Mouse (Mus musculus) heart, embryonic 16.5 days (tissue): ENCODE data around the gene Ostc. TPM values are rescaled to one million over a fixed set of nuclear protein-coding genes. Genes with fewer than 3 reads are reported as not detected.
A peak's percentile ranks its signal among the peaks of the same experiment; 100 is the strongest.

ENCODE experiments used
- ATAC-seq: fragments of 200-750 bp; cut with Nextera tagmentation; replicated peaks from 2 replicates; pipeline ENCODE4 v1.8.0; 2017; ENCODE audit warnings: moderate number of reproducible peaks; ENCODE audit not compliant: insufficient read depth, low FRiP score; ENCODE audit errors: extremely low read depth
- H3K27ac ChIP-seq: fragments of 300-500 bp; sonication (generic); 2 replicates; pipeline ENCODE4 v1.5.1; 2014; ENCODE audit warnings: mild to moderate bottlenecking, low read length, control low read depth, moderate library complexity
- H3K27me3 ChIP-seq: fragments of 300-500 bp; sonication (generic); 2 replicates; pipeline ENCODE4 v1.6.1; 2014; ENCODE audit warnings: low read length, mixed read lengths; ENCODE audit not compliant: control insufficient read depth, insufficient read depth
- H3K36me3 ChIP-seq: fragments of 300-500 bp; sonication (generic); 2 replicates; pipeline ENCODE4 v1.6.1; 2014; ENCODE audit not compliant: control insufficient read depth, insufficient read depth
- H3K4me1 ChIP-seq: fragments of 300-500 bp; sonication (generic); 2 replicates; pipeline ENCODE4 v1.6.1; 2014; ENCODE audit warnings: low read length, mixed read lengths; ENCODE audit not compliant: control insufficient read depth, insufficient read depth
- H3K4me2 ChIP-seq: fragments of 300-500 bp; sonication (generic); 2 replicates; pipeline ENCODE4 v1.6.1; 2014; ENCODE audit warnings: low read depth, mild to moderate bottlenecking, control low read depth, low read length
- H3K4me3 ChIP-seq: fragments of 300-500 bp; sonication (generic); 2 replicates; pipeline ENCODE4 v1.5.1; 2014; ENCODE audit warnings: mild to moderate bottlenecking, control low read depth, low read length
- H3K9ac ChIP-seq: fragments of 300-500 bp; sonication (generic); 2 replicates; pipeline ENCODE4 v1.6.1; 2014; ENCODE audit warnings: low read length, control low read depth
- H3K9me3 ChIP-seq: fragments of 300-500 bp; sonication (generic); replicated peaks from 2 replicates; pipeline ENCODE4 v1.6.1; 2016; ENCODE audit warnings: low read length; ENCODE audit not compliant: control insufficient read depth
- WGBS: fragments of 180-500 bp; shearing (Covaris S2); extraction: QIAGEN DNeasy Blood & Tissue Kit; methylation state at CpG from one replicate; pipeline ENCODE4 v1.1.7; 2014; 5-methylcytosine and 5-hydroxymethylcytosine counted together
- polyA plus RNA-seq: library from polyadenylated mRNA; unstranded; fragments of >200 nt; fragmentation: Nextera tagmentation; extraction: Ambion mirVana; gene quantifications from 2 replicates; pipeline ENCODE4 v1.2.1, GENCODE M21; 2015

Ostc gene
- polyA plus RNA-seq: 214 and 231 TPM in 2 replicates

DNA sequence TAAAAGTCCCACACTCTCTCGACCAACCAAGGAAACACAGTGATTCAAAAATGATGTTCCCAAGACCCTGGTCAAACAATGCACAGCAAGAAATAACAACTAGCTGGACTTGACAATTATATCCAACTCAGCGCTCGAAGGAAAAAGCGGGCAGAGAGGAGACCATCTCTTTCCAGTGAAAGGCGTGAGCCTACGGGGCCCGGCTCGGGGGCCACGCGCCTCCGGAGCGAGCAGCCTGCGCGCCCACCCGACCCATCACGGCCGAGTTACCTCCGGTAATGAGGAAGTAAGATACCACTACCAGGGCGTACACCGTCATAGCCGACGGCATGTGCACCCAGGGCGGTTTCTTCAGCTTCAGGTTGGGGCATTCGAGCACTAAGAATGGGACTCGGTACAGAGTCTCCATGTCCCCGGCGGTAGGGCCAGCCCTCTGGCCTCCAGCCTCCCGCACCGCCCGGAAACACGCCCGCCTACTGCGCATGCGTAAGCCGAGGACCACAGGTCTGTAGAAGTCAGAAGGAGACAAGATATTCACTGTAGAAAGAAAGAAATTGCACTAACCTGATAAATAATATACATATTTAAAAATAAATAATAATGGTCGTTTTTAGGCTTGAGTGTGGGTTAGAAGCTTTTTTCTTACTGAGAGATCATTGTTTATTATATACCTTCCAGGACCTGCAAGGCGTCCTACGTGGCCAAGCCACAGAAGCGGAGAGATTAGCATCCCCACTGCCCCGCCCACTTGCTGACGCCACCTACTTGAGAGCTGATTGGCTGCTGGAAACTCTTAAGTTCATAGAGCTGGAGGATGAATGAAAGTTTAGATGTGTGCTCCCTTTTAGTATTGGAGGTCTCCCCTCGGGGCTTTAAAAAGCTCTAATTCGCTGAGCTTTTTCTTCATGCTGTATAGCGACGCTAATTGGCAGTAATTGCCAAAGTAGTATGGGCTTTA, at the start of gene Ostc:
Gene Ostc, minus strand, starts transcription at position 478 of the 958 bp plus-strand sequence.
- WGBS: 0% methylated on average over 45 of the region's 45 CpGs
- H3K4me3 ChIP-seq: peak within 1 kb of the TSS; percentile 95
- H3K36me3 ChIP-seq: peaks cover 3% of the 10 kb centered on the region; the same call in 1 of the 2 replicates
- no peaks in the 10 kb centered on the region for H3K9me3 ChIP-seq
- H3K9ac ChIP-seq: peak within 1 kb of the TSS; percentile 94
- H3K4me1 ChIP-seq: peaks cover 18% of the 10 kb centered on the region
- peak within 1 kb of the TSS; percentile 91 for H3K27ac ChIP-seq
- no peaks in the 10 kb centered on the region for H3K27me3 ChIP-seq
- peak within 1 kb of the TSS; percentile 78 for H3K4me2 ChIP-seq
- ATAC-seq: peak; percentile 96

DNA sequence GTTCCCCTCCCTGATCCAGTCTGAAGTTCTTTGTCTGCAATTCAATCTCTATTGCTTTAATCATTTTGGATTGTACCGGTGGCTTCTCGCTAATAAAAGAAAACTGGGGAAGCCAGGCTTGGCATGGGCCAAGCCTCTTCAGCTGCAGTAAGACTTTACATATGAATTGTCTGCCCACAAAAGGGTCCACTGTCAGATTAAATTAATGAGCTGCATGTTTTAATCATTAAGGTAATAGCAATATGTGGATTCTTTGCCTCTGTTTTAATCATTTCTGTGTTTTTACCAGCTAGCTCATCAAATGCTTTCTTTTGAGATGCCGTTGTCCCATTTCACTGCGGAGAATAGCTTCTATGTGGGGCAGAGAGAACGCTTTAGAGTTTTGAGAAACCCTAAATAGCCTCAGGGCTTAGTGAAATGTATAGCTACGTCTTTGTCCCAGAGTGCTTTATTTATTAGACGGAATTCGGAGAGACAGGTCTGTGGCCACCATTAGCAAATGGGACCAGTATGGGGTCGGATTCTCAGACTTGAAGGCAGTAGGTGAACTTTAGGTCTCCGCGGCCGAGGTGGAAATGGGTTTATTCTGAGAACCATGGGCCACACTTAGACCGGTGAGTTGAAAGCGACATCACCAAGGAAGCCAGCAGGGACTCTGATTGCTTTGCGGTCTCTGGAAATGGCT, 49.1 kb upstream of the Ostc start:
- 85% methylated on average over 15 of the region's 15 CpGs for WGBS
- no peak overlapping the region for H3K4me3 ChIP-seq
- no peaks in the 10 kb centered on the region for H3K4me1 ChIP-seq
- H3K4me2 ChIP-seq: no peak overlapping the region
- H3K9me3 ChIP-seq: no peaks in the 10 kb centered on the region
- H3K36me3 ChIP-seq: no peaks in the 10 kb centered on the region
- H3K9ac ChIP-seq: no peak overlapping the region
- no peaks in the 10 kb centered on the region for H3K27me3 ChIP-seq
- no peak for ATAC-seq
- no peak overlapping the region for H3K27ac ChIP-seq

- no peak for ATAC-seq
- Histone ChIP-seq H3K9ac (no peak overlapping the region), H3K4me2 (no peak overlapping the region), H3K9me3 (no peaks in the 10 kb centered on the region), H3K27ac (no peak overlapping the region), H3K4me3 (no peak overlapping the region), H3K27me3 (no peaks in the 10 kb centered on the region), H3K4me1 (no peaks in the 10 kb centered on the region), H3K36me3 (no peaks in the 10 kb centered on the region)
- WGBS: 82% methylated on average over 8 of the region's 8 CpGs
These were observed 48.0 kb upstream of the Ostc start for GRCm38 (mm10) chr3:130757117-130757852.

DNA sequence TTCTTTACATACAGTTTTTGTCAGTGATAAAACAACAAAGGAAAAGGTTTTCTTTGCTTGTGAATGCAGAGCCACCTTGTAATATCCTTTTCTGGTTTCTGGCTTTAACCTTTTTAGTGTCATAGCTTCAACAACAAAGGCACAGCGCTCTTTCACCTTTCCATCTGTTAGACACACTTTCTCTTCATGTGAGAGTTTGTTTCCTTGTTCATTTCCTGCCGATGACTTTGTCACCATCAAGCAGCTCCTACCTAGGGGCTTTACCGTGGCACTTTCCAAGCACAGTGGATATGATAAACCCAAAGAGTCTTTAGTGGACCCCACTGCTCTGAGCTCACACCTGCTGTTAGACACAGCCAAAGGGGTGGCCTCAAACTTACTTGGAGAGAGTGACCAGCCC, 40.0 kb upstream of the Ostc start:
- ATAC-seq: no peak
- Histone ChIP-seq H3K9me3 (0 out of 2 replicates have a peak, but pooled peaks cover 5% of the 10 kb centered on the region), H3K4me1 (no peaks in the 10 kb centered on the region), H3K4me2 (no peak overlapping the region), H3K27ac (no peak overlapping the region), H3K27me3 (no peaks in the 10 kb centered on the region), H3K36me3 (no peaks in the 10 kb centered on the region), H3K4me3 (no peak overlapping the region), H3K9ac (no peak overlapping the region)
- WGBS: 74% methylated on average over 3 of the region's 3 CpGs

DNA sequence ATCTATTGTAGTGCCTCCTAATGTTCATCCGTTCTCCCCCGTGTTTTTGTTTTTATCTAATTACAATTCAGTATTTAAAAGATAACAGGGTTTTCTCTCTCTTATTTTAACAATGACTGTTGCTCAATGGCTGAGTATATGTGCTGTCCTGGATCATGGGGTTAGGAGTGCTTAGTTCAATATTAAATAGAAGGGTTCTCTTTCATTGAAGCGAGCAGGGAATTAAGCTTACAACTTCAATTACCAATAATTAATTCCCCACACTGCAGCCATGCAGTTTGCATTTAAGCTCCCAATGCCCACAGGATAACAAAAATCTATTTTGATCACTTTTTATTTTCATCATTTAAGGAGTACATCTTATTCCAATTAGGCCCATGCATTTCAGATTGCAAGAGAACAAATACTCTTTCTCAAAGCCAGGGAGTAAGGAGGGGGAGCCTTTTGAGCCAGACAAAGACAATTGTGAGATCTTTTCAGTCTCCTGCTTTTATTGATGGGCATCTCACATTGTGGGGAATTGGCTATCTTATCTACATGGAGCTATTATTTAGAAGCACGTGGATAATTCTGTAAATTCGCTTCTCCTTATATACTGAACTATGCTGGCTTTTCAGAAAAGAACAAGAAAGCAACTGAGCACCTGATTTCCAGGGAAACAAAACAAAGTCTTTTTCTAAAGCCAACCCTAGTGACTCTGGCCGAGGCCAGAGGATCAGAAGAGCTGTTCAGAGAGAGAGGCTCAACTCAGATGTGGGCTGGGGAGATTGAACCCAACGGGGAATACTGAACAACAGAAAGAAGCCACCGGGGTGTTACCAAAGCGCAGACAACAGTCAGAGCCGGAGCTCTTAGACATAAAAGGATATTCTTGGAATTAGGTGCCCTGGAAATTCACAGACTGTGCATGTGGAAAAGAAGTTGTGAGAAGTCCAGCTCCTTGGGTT, 37.7 kb upstream of the Ostc start:
- ATAC-seq: no peak
- Histone ChIP-seq H3K27me3 (no peaks in the 10 kb centered on the region), H3K9ac (no peak overlapping the region), H3K4me2 (no peak overlapping the region), H3K36me3 (no peaks in the 10 kb centered on the region), H3K27ac (no peak overlapping the region), H3K4me3 (no peak overlapping the region), H3K4me1 (no peaks in the 10 kb centered on the region), H3K9me3 (0 out of 2 replicates have a peak, but pooled peaks cover 5% of the 10 kb centered on the region)
- WGBS: 74% methylated on average over 10 of the region's 10 CpGs

- WGBS: 56% methylated on average over 21 of the region's 21 CpGs
- H3K27me3 ChIP-seq: no peaks in the 10 kb centered on the region
- ATAC-seq: no peak
- no peak overlapping the region for H3K9ac ChIP-seq
- no peak overlapping the region for H3K4me3 ChIP-seq
- H3K4me1 ChIP-seq: no peaks in the 10 kb centered on the region
- no peaks in the 10 kb centered on the region for H3K36me3 ChIP-seq
- H3K9me3 ChIP-seq: no peaks in the 10 kb centered on the region
- no peak overlapping the region for H3K27ac ChIP-seq
- H3K4me2 ChIP-seq: no peak overlapping the region
These were observed 28.6 kb upstream of the Ostc start for GRCm38 (mm10) chr3:130737652-130738361.

DNA sequence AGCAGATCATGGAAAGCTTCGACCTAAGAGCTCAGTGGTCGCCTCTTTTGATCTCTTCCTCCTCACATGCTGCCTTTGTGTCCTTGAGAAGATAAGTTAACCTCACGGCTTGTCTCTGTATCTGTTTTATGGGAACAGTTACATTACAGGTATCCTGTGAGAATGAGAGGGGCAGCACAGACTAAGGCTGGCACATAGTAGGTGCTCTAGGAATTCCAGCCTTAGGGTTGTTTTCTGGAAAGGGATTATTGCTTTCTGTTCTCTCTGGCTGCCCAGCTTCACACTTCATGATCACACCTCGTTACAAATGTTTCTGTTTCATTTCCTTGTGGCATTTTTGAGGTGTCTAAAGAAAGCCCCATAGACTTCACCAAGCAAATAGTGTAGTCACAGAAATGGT, 27.5 kb upstream of the Ostc start:
- ATAC-seq: no peak
- Histone ChIP-seq H3K4me3 (no peak overlapping the region), H3K4me1 (no peaks in the 10 kb centered on the region), H3K36me3 (no peaks in the 10 kb centered on the region), H3K27me3 (no peaks in the 10 kb centered on the region), H3K27ac (no peak overlapping the region), H3K9ac (no peak overlapping the region), H3K9me3 (no peaks in the 10 kb centered on the region), H3K4me2 (no peak overlapping the region)
- 42% methylated on average over 4 of the region's 4 CpGs for WGBS
